Mouse (Mus musculus): ENCODE data around the gene Sobp.

GRCm38 (mm10) chr10:43223391-43223790 is 49.1 kb upstream of the Sobp start:
- TF ChIP-seq CTCF (conservative IDR thresholded peaks at IDR 0.05; ENCODE audit: low read length), result no peak
- no peak for TF ChIP-seq POU5F1 (IDR thresholded peaks at IDR 0.05; ENCODE audit: borderline replicate concordance, low read length)
- TF ChIP-seq NANOG (IDR thresholded peaks at IDR 0.05; ENCODE audit: borderline replicate concordance, low read length), result no peak
